Mouse (Mus musculus) thymus, adult 2 months (tissue): ENCODE measurements at regions not wholly inside any gene's neighbourhood (a gene's known extent, or its start where the extent isn't known, plus 50 kb on each side); places are given as distances from the start of the nearest gene placed in this dataset.

Experiments
- CTCF ChIP-seq: fragments of 200-500 bp; IDR thresholded peaks from 2 replicates; pipeline ENCODE4 v1.5.1; 2012; ENCODE audit warnings: mild to moderate bottlenecking, control low read depth, low read length, moderate library complexity, borderline replicate concordance; ENCODE audit not compliant: control insufficient read depth, poor library complexity, insufficient read depth; ENCODE audit errors: extremely low read depth
- POLR2A ChIP-seq: fragments of 200-500 bp; IDR thresholded peaks from 2 replicates; pipeline ENCODE4 v1.6.1; 2012; ENCODE audit warnings: mild to moderate bottlenecking, low read length, control low read depth, moderate library complexity; ENCODE audit not compliant: control insufficient read depth, poor library complexity, insufficient read depth; ENCODE audit errors: extremely low read depth

DNA sequence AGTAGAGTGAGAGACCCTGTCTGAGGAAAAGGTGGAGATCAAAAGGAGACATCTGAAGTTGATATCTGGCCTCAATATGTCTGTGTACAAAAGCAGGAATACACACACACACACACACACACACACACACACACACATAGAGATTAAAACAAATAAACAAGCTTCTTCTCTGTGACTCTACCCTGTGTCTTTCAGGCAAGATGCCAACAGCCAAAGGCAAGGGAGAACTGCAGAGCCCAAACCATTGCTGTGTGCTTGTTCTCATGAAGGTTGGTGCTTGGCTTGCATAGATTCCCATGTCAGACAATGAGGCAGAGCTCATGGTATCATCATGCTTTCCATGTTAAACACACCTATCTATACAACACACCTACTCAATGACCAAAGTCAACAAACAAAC, 126.6 kb upstream of the Slc7a11 start:
- TF ChIP-seq CTCF (no peak), POLR2A (no peak)
